Mouse (Mus musculus) embryonic facial prominence, embryonic 11.5 days (tissue): ENCODE data around the gene Mrps10. TPM values are rescaled to one million over a fixed set of nuclear protein-coding genes. Genes with fewer than 3 reads are reported as not detected.
"Not testable (repeated sequence)": the region's sequence is repeated elsewhere in the genome, so short reads cannot be mapped to it uniquely, and the experiment has no call there.

ENCODE experiments used
- ATAC-seq: fragments of 200-750 bp; cut with Nextera tagmentation; replicated peaks from 2 replicates; pipeline ENCODE4 v1.8.0; 2017; ENCODE audit warnings: low read depth; ENCODE audit not compliant: insufficient number of reproducible peaks, low FRiP score, low TSS enrichment
- DNase-seq: peaks from one replicate; pipeline ENCODE4 v3.0.0-alpha.2; 2015; ENCODE audit warnings: low spot score
- H3K27ac ChIP-seq: fragments of 300-500 bp; sonication (generic); replicated peaks from 2 replicates; pipeline ENCODE4 v1.5.1; 2014; ENCODE audit warnings: mild to moderate bottlenecking, low read depth, low read length, control low read depth
- H3K27me3 ChIP-seq: fragments of 300-500 bp; sonication (generic); 2 replicates; pipeline ENCODE4 v1.6.1; 2014; ENCODE audit warnings: mild to moderate bottlenecking, low read length, moderate library complexity, mixed read lengths; ENCODE audit not compliant: control insufficient read depth, insufficient read depth
- H3K36me3 ChIP-seq: fragments of 300-500 bp; sonication (generic); replicated peaks from 2 replicates; pipeline ENCODE4 v1.6.1; 2014; ENCODE audit warnings: low read depth, mild to moderate bottlenecking, low read length, moderate library complexity, mixed read lengths; ENCODE audit not compliant: control insufficient read depth, insufficient read depth
- H3K4me1 ChIP-seq: fragments of 300-500 bp; sonication (generic); 2 replicates; pipeline ENCODE4 v1.6.1; 2014; ENCODE audit warnings: low read length, mixed read lengths; ENCODE audit not compliant: control insufficient read depth, insufficient read depth
- H3K4me2 ChIP-seq: fragments of 300-500 bp; sonication (generic); 2 replicates; pipeline ENCODE4 v1.6.1; 2014; ENCODE audit warnings: low read depth, mild to moderate bottlenecking, control low read depth, low read length, moderate library complexity
- H3K4me3 ChIP-seq: fragments of 300-500 bp; sonication (generic); 2 replicates; pipeline ENCODE4 v1.5.1; 2014; ENCODE audit warnings: low read depth, low read length, control low read depth
- H3K9ac ChIP-seq: fragments of 300-500 bp; sonication (generic); replicated peaks from 2 replicates; pipeline ENCODE4 v1.6.1; 2014; ENCODE audit warnings: mild to moderate bottlenecking, control low read depth, low read length
- H3K9me3 ChIP-seq: fragments of 300-500 bp; sonication (generic); replicated peaks from 2 replicates; pipeline ENCODE4 v1.6.1; 2016; ENCODE audit warnings: mild to moderate bottlenecking, low read length, inconsistent platforms, mixed read lengths; ENCODE audit not compliant: control insufficient read depth
- WGBS: fragments of 180-500 bp; shearing (Covaris S2); extraction: QIAGEN DNeasy Blood & Tissue Kit; methylation state at CpG from one replicate; pipeline ENCODE4 v1.1.7; 2014; 5-methylcytosine and 5-hydroxymethylcytosine counted together
- polyA plus RNA-seq: library from polyadenylated mRNA; unstranded; fragments of >200 nt; fragmentation: Nextera tagmentation; extraction: Ambion mirVana; gene quantifications from 2 replicates; pipeline ENCODE4 v1.2.1, GENCODE M21; 2014

Mrps10 gene
- polyA plus RNA-seq, 1 experiment from 2014 or later: 74.1 TPM

- H3K4me3 ChIP-seq: no peak overlapping the region
- H3K4me2 ChIP-seq: no peak overlapping the region
- H3K4me1 ChIP-seq: no peaks in the 10 kb centered on the region; the same call in 1 of the 2 replicates
- WGBS: 60% methylated on average over 10 of the region's 10 CpGs
- no peaks in the 10 kb centered on the region for H3K9me3 ChIP-seq
- no peak overlapping the region for H3K9ac ChIP-seq
- DNase-seq (no peak), ATAC-seq (no peak)
- H3K36me3 ChIP-seq: no peaks in the 10 kb centered on the region
- H3K27ac ChIP-seq: no peak overlapping the region
- peaks cover 10% of the 10 kb centered on the region for H3K27me3 ChIP-seq
These were observed 39.2 kb downstream of the Mrps10 start for GRCm38 (mm10) chr17:47407717-47408557.

- peaks cover 10% of the 10 kb centered on the region for H3K27me3 ChIP-seq
- H3K4me2 ChIP-seq: no peak overlapping the region
- H3K9ac ChIP-seq: no peak overlapping the region
- DNase-seq: peak; percentile 82
- no peaks in the 10 kb centered on the region for H3K36me3 ChIP-seq
- no peaks in the 10 kb centered on the region; the same call in 1 of the 2 replicates for H3K4me1 ChIP-seq
- WGBS: 21% methylated on average over 8 of the region's 8 CpGs
- no peak overlapping the region for H3K27ac ChIP-seq
- no peak overlapping the region for H3K4me3 ChIP-seq
- no peak for ATAC-seq
- no peaks in the 10 kb centered on the region for H3K9me3 ChIP-seq
These were observed 39.8 kb downstream of the Mrps10 start for GRCm38 (mm10) chr17:47408558-47408898.

GRCm38 (mm10) chr17:47409897-47410861, 41.5 kb downstream of the Mrps10 start:
- H3K27ac ChIP-seq, H3K9me3 ChIP-seq, H3K36me3 ChIP-seq, H3K4me1 ChIP-seq, H3K27me3 ChIP-seq: not testable (repeated sequence)
- ATAC-seq (peak; percentile 63; the same call in 1 of the 2 replicates), DNase-seq (peak; percentile 15)
- Histone ChIP-seq H3K4me3 (peak overlapping the region; percentile 27), H3K9ac (peak overlapping the region; percentile 51), H3K4me2 (peak overlapping the region; percentile 67)
- WGBS: 3% methylated on average over 71 of the region's 74 CpGs

GRCm38 (mm10) chr17:47420195-47420594, 51.5 kb downstream of the Mrps10 start:
- no peak overlapping the region for H3K27ac ChIP-seq
- H3K9ac ChIP-seq: no peak overlapping the region
- H3K4me3 ChIP-seq: no peak overlapping the region
- H3K36me3 ChIP-seq: no peaks in the 10 kb centered on the region
- ATAC-seq: no peak
- H3K4me2 ChIP-seq: no peak overlapping the region
- no peaks in the 10 kb centered on the region for H3K4me1 ChIP-seq
- WGBS: 78% methylated on average over 2 of the region's 2 CpGs
- DNase-seq: no peak
- no peaks in the 10 kb centered on the region for H3K9me3 ChIP-seq
- H3K27me3 ChIP-seq: no peaks in the 10 kb centered on the region

GRCm38 (mm10) chr17:47421566-47421965, 52.9 kb downstream of the Mrps10 start:
- Histone ChIP-seq H3K4me2 (no peak overlapping the region), H3K9me3 (no peaks in the 10 kb centered on the region), H3K27ac (no peak overlapping the region), H3K27me3 (no peaks in the 10 kb centered on the region), H3K36me3 (no peaks in the 10 kb centered on the region), H3K4me3 (no peak overlapping the region), H3K4me1 (no peaks in the 10 kb centered on the region), H3K9ac (no peak overlapping the region)
- no peak for DNase-seq
- WGBS: 75% methylated on average over 3 of the region's 3 CpGs
- ATAC-seq: no peak

GRCm38 (mm10) chr17:47422616-47423015, 53.9 kb downstream of the Mrps10 start:
- not testable (repeated sequence) for H3K9me3 ChIP-seq, DNase-seq, H3K4me1 ChIP-seq, H3K4me3 ChIP-seq, ATAC-seq, H3K9ac ChIP-seq, H3K27me3 ChIP-seq, H3K36me3 ChIP-seq, H3K27ac ChIP-seq, H3K4me2 ChIP-seq
- 87% methylated on average over 1 of the region's 1 CpGs for WGBS

- 86% methylated on average over 6 of the region's 6 CpGs for WGBS
- Histone ChIP-seq H3K27me3 (no peaks in the 10 kb centered on the region), H3K4me2 (no peak overlapping the region), H3K36me3 (no peaks in the 10 kb centered on the region), H3K4me1 (no peaks in the 10 kb centered on the region), H3K27ac (no peak overlapping the region), H3K9ac (no peak overlapping the region), H3K4me3 (no peak overlapping the region), H3K9me3 (no peaks in the 10 kb centered on the region)
- DNase-seq: no peak
- no peak for ATAC-seq
These were observed 55.5 kb downstream of the Mrps10 start for GRCm38 (mm10) chr17:47424186-47424585.

GRCm38 (mm10) chr17:47427316-47427715, 58.6 kb downstream of the Mrps10 start:
- H3K27ac ChIP-seq: no peak overlapping the region
- DNase-seq: no peak

More at GRCm38 (mm10) chr17:47427316-47427715, 58.6 kb downstream of the Mrps10 start:
- Histone ChIP-seq H3K9ac (no peak overlapping the region), H3K4me3 (no peak overlapping the region), H3K9me3 (no peaks in the 10 kb centered on the region), H3K27me3 (no peaks in the 10 kb centered on the region), H3K4me2 (no peak overlapping the region), H3K4me1 (no peaks in the 10 kb centered on the region), H3K36me3 (no peaks in the 10 kb centered on the region)
- WGBS: 69% methylated on average over 6 of the region's 6 CpGs
- ATAC-seq: no peak
